Mouse (Mus musculus): Measurements from ENCODE around the gene Ccdc92. TPM values are rescaled to one million over a fixed set of nuclear protein-coding genes. Genes with fewer than 3 reads are reported as not detected.

Ccdc92 gene
- polyA plus RNA-seq, 1 experiment from 2014 or later = 9.8 TPM

DNA sequence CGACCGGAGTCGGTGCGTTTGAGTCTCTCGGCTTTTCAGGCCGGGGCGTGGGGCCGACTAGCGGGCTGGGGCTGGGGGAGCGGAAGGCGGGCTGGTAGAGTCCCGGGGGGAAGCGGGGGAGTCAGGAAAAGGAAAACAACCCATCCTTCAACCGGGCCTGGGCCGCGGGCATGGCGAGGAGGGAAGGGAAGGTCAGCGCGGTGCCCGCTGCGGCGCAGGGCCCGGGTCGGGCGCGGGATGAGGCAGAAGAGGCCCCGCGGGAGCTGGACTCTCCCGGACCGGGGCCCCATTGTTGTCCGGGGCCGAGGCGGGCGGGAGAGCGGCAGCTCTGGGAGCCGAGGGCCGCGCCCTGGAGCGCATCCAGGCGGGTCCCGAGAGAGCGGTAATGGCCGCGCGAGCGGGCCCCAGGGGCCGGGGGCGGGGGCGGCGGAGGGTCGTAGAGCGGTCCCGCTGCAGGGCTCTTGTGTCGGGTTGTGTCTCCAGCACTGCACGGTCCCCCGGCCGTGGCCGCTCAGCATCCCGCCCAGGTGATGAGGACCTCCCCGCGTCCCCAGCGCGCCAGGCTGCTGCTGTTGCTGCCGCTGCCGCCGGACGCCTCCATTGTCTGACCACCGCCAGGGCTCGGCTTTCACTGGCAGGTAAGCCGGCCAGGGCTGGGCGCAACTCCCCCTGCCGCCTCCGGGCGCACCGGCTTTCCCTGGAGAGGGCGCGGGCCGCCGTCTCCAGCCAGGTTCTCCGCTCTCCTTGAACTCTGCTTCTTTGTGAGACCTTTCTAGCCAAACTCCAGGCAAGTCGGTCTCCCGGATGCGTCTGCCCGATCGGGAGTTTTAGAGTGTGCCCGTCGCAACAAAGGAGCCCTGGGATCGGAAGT lies 882 bp upstream of the Ccdc92 start:
- Histone ChIP-seq H3K4me3 (ENCODE audit: low read depth, low read length) (peak overlapping the region; percentile 90), H3K4me1 (ENCODE audit: insufficient read depth, low read depth, low read length) (0 out of 2 replicates have a peak, but pooled peaks cover 7% of the 10 kb centered on the region), H3K27ac (ENCODE audit: low read length) (peak overlapping the region; percentile 86), H3K27me3 (replicated peaks; ENCODE audit: insufficient read depth, low read length) (peaks cover 12% of the 10 kb centered on the region), H3K9ac (replicated peaks; ENCODE audit: low read depth) (peak overlapping the region; percentile 74), H3K9me3 (ENCODE audit: low read length) (no peaks in the 10 kb centered on the region), H3K4me2 (replicated peaks; ENCODE audit: low read depth, low read length) (peak overlapping the region; percentile 92), H3K36me3 (ENCODE audit: insufficient read depth, low read length) (no peaks in the 10 kb centered on the region)
- ATAC-seq = peak; percentile 47
- TF ChIP-seq EP300 (IDR thresholded peaks at IDR 0.05) (no peak), CTCF (IDR thresholded peaks at IDR 0.05) (peak; percentile 41; the same call in 1 of the 2 replicates)
- under 1% methylated on average over 55 of the region's 88 CpGs for WGBS
- peak; percentile 49 for DNase-seq (ENCODE audit: low spot score)

DNA sequence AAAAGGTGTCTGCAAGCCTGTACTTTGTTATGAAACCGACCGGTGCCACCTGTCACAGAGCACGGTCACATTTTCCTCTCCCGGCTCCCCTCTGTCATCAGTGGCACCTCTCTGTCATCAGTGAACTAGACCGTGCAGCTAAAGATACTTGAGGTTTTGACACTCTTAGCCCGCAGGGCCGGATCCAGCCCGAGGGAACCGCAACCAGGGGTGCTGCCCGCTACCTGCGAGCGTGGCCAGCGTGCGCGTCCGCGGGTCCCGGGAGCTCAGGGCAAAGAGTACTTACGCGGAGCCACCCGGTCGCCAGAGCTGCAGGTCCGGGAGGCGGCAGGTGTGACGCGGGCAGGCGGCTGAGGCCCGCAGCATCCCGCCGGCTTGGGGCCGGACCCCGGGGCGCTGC lies 761 bp downstream of the Ccdc92 start:
- Histone ChIP-seq H3K4me2 (replicated peaks; ENCODE audit: low read depth, low read length) (peak overlapping the region; percentile 92), H3K27ac (ENCODE audit: low read length) (peak overlapping the region; percentile 71), H3K4me3 (ENCODE audit: low read depth, low read length) (peak overlapping the region; percentile 90), H3K9me3 (ENCODE audit: low read length) (no peaks in the 10 kb centered on the region), H3K36me3 (ENCODE audit: insufficient read depth, low read length) (no peaks in the 10 kb centered on the region), H3K27me3 (replicated peaks; ENCODE audit: insufficient read depth, low read length) (peaks cover 12% of the 10 kb centered on the region), H3K9ac (replicated peaks; ENCODE audit: low read depth) (0 out of 2 replicates have a peak overlapping the region, but pooled peaks have one; percentile 3), H3K4me1 (ENCODE audit: insufficient read depth, low read depth, low read length) (0 out of 2 replicates have a peak, but pooled peaks cover 7% of the 10 kb centered on the region)
- DNase-seq (ENCODE audit: low spot score) (peak; percentile 22), ATAC-seq (no peak)
- WGBS = 2% methylated on average over 28 of the region's 33 CpGs
- TF ChIP-seq CTCF (IDR thresholded peaks at IDR 0.05) = no peak
- TF ChIP-seq EP300 (IDR thresholded peaks at IDR 0.05) = no peak

DNA sequence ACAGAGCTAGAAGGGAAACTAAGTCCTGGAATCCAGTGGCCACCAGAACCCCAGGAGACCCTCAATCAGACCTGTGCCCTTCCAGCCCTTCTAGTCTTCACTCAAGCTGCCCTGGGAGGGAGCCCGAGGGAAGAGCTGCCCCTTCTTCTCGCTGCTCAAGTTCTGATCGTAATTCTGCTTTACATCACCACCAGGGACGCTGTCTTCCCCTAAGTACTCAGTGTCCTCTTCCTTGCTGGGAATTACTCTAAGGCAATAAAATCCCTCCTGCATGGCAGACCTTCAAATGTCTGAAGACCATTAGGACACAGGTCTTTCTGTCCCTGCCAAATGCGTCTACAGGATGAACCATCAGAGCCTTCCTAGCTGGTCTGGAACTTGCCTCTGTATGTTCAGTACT lies 2.2 kb downstream of the Ccdc92 start:
- H3K4me2 ChIP-seq (replicated peaks; ENCODE audit: low read depth, low read length) = no peak overlapping the region
- TF ChIP-seq EP300 (IDR thresholded peaks at IDR 0.05) (no peak), CTCF (IDR thresholded peaks at IDR 0.05) (peak; percentile 78)
- 0 out of 2 replicates have a peak, but pooled peaks cover 7% of the 10 kb centered on the region for H3K4me1 ChIP-seq (ENCODE audit: insufficient read depth, low read depth, low read length)
- H3K9ac ChIP-seq (replicated peaks; ENCODE audit: low read depth) = no peak overlapping the region
- H3K36me3 ChIP-seq (ENCODE audit: insufficient read depth, low read length) = no peaks in the 10 kb centered on the region
- peak; percentile 58 for DNase-seq (ENCODE audit: low spot score)
- no peak for ATAC-seq
- H3K27me3 ChIP-seq (replicated peaks; ENCODE audit: insufficient read depth, low read length) = peaks cover 12% of the 10 kb centered on the region
- H3K4me3 ChIP-seq (ENCODE audit: low read depth, low read length) = no peak overlapping the region
- no peak overlapping the region for H3K27ac ChIP-seq (ENCODE audit: low read length)
- WGBS = 25% methylated on average over 5 of the region's 5 CpGs
- H3K9me3 ChIP-seq (ENCODE audit: low read length) = no peaks in the 10 kb centered on the region

- H3K36me3 ChIP-seq (ENCODE audit: insufficient read depth, low read length) = no peaks in the 10 kb centered on the region
- no peaks in the 10 kb centered on the region for H3K9me3 ChIP-seq (ENCODE audit: low read length)
- no peaks in the 10 kb centered on the region for H3K27me3 ChIP-seq (replicated peaks; ENCODE audit: insufficient read depth, low read length)
- no peak overlapping the region for H3K27ac ChIP-seq (ENCODE audit: low read length)
- 85% methylated on average over 4 of the region's 4 CpGs for WGBS
- no peak overlapping the region for H3K4me2 ChIP-seq (replicated peaks; ENCODE audit: low read depth, low read length)
- H3K9ac ChIP-seq (replicated peaks; ENCODE audit: low read depth) = no peak overlapping the region
- no peak overlapping the region for H3K4me3 ChIP-seq (ENCODE audit: low read depth, low read length)
- no peak for DNase-seq (ENCODE audit: low spot score)
- TF ChIP-seq CTCF (IDR thresholded peaks at IDR 0.05) (no peak), EP300 (IDR thresholded peaks at IDR 0.05) (no peak)
- no peak for ATAC-seq
- H3K4me1 ChIP-seq (ENCODE audit: insufficient read depth, low read depth, low read length) = no peaks in the 10 kb centered on the region; the same call in 1 of the 2 replicates
Observed at GRCm38 (mm10) chr5:124854202-124854601, 8.0 kb downstream of the Ccdc92 start.

DNA sequence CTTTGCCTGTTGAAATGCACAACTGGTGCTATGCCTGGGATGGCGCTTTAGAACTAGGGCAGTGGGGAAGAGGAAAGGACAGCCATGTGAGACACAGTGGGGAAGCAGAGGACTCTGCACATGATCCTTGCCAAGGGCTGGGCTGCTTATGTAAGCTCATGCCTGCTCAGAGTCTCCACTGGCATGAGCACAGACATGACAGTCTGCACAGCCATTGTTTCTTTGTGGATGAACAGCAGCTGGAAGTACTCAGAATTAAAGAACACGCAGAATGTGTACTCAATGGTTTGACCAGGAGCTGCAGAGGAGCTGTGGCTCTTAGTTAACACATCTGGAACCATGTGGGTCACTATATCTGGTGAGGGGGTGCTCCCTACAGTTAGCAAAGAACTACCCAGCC lies 9.1 kb downstream of the Ccdc92 start:
- 58% methylated on average over 2 of the region's 2 CpGs for WGBS
- H3K27ac ChIP-seq (ENCODE audit: low read length) = 0 out of 2 replicates have a peak overlapping the region, but pooled peaks have one; percentile 0
- DNase-seq (ENCODE audit: low spot score) (peak; percentile 30), ATAC-seq (peak; percentile 42; the same call in 1 of the 2 replicates)
- no peak overlapping the region for H3K9ac ChIP-seq (replicated peaks; ENCODE audit: low read depth)
- TF ChIP-seq CTCF (IDR thresholded peaks at IDR 0.05) = no peak
- TF ChIP-seq EP300 (IDR thresholded peaks at IDR 0.05) = no peak
- no peaks in the 10 kb centered on the region for H3K9me3 ChIP-seq (ENCODE audit: low read length)
- no peaks in the 10 kb centered on the region for H3K27me3 ChIP-seq (replicated peaks; ENCODE audit: insufficient read depth, low read length)
- H3K4me1 ChIP-seq (ENCODE audit: insufficient read depth, low read depth, low read length) = no peaks in the 10 kb centered on the region; the same call in 1 of the 2 replicates
- H3K4me3 ChIP-seq (ENCODE audit: low read depth, low read length) = no peak overlapping the region
- H3K36me3 ChIP-seq (ENCODE audit: insufficient read depth, low read length) = no peaks in the 10 kb centered on the region
- no peak overlapping the region for H3K4me2 ChIP-seq (replicated peaks; ENCODE audit: low read depth, low read length)

- Histone ChIP-seq H3K4me2 (replicated peaks; ENCODE audit: low read depth, low read length) (no peak overlapping the region), H3K4me3 (ENCODE audit: low read depth, low read length) (no peak overlapping the region), H3K4me1 (ENCODE audit: insufficient read depth, low read depth, low read length) (no peaks in the 10 kb centered on the region; the same call in 1 of the 2 replicates), H3K27me3 (replicated peaks; ENCODE audit: insufficient read depth, low read length) (no peaks in the 10 kb centered on the region), H3K9me3 (ENCODE audit: low read length) (no peaks in the 10 kb centered on the region), H3K27ac (ENCODE audit: low read length) (peak overlapping the region; percentile 20; the same call in 1 of the 2 replicates), H3K9ac (replicated peaks; ENCODE audit: low read depth) (no peak overlapping the region), H3K36me3 (ENCODE audit: insufficient read depth, low read length) (no peaks in the 10 kb centered on the region)
- TF ChIP-seq EP300 (IDR thresholded peaks at IDR 0.05) (no peak), CTCF (IDR thresholded peaks at IDR 0.05) (no peak)
- whole genome bisulfite sequencing = 14% methylated on average over 2 of the region's 2 CpGs
- DNase-seq (ENCODE audit: low spot score) = peak; percentile 38
- peak; percentile 88 for ATAC-seq
Observed at GRCm38 (mm10) chr5:124852294-124852693, 9.9 kb downstream of the Ccdc92 start.
